Mouse (Mus musculus): Measurements from ENCODE around the gene Mybph. TPM values are rescaled to one million over a fixed set of nuclear protein-coding genes. Genes with fewer than 3 reads are reported as not detected.

Mybph gene
- polyA plus RNA-seq (2015; fragmentation: Nextera tagmentation; extraction: Ambion mirVana) = 6.1 and 9.3 TPM in 2 replicates

- ATAC-seq (replicated peaks; ENCODE audit: low FRiP score) = no peak
- Histone ChIP-seq H3K27me3 (peaks cover 15% of the 10 kb centered on the region; the same call in 1 of the 2 replicates), H3K9ac (no peak within 1 kb of the TSS), H3K27ac (no peak within 1 kb of the TSS), H3K4me3 (replicated peaks) (no peak within 1 kb of the TSS), H3K36me3 (no peaks in the 10 kb centered on the region), H3K4me1 (peaks cover 44% of the 10 kb centered on the region), H3K9me3 (replicated peaks) (no peaks in the 10 kb centered on the region), H3K4me2 (no peak within 1 kb of the TSS)
- WGBS = 44% methylated on average over 1 of the region's 1 CpGs
Observed at GRCm38 (mm10) chr1:134193126-134193525, at the start of gene Mybph. Gene Mybph (plus strand): TSS chr1:134193448.

- Histone ChIP-seq H3K4me1 (0 out of 2 replicates have a peak, but pooled peaks cover 5% of the 10 kb centered on the region), H3K4me2 (no peak overlapping the region), H3K9ac (no peak overlapping the region), H3K9me3 (replicated peaks) (no peaks in the 10 kb centered on the region), H3K36me3 (no peaks in the 10 kb centered on the region), H3K27me3 (no peaks in the 10 kb centered on the region), H3K4me3 (replicated peaks) (no peak overlapping the region), H3K27ac (no peak overlapping the region)
- no peak for ATAC-seq (replicated peaks; ENCODE audit: low FRiP score)
- WGBS = 81% methylated on average over 8 of the region's 8 CpGs
Observed at GRCm38 (mm10) chr1:134146066-134146465, 47.2 kb upstream of the Mybph start.

- ATAC-seq (replicated peaks; ENCODE audit: low FRiP score) = peak; percentile 12
- Histone ChIP-seq H3K4me1 (0 out of 2 replicates have a peak, but pooled peaks cover 5% of the 10 kb centered on the region), H3K9ac (no peak overlapping the region), H3K36me3 (no peaks in the 10 kb centered on the region), H3K27me3 (no peaks in the 10 kb centered on the region), H3K4me2 (no peak overlapping the region), H3K27ac (no peak overlapping the region), H3K4me3 (replicated peaks) (no peak overlapping the region), H3K9me3 (replicated peaks) (no peaks in the 10 kb centered on the region)
- WGBS = 36% methylated on average over 8 of the region's 8 CpGs
Observed at GRCm38 (mm10) chr1:134150076-134150475, 43.2 kb upstream of the Mybph start.

- 0 out of 2 replicates have a peak, but pooled peaks cover 5% of the 10 kb centered on the region for H3K4me1 ChIP-seq
- 91% methylated on average over 9 of the region's 9 CpGs for whole genome bisulfite sequencing
- H3K4me3 ChIP-seq (replicated peaks) = no peak overlapping the region
- no peaks in the 10 kb centered on the region for H3K9me3 ChIP-seq (replicated peaks)
- no peaks in the 10 kb centered on the region for H3K27me3 ChIP-seq
- no peak overlapping the region for H3K27ac ChIP-seq
- no peak overlapping the region for H3K4me2 ChIP-seq
- H3K9ac ChIP-seq = no peak overlapping the region
- no peaks in the 10 kb centered on the region for H3K36me3 ChIP-seq
- no peak for ATAC-seq (replicated peaks; ENCODE audit: low FRiP score)
Observed at GRCm38 (mm10) chr1:134150745-134151144, 42.5 kb upstream of the Mybph start.

- peak; percentile 35; the same call in 1 of the 2 replicates for ATAC-seq (replicated peaks; ENCODE audit: low FRiP score)
Observed at GRCm38 (mm10) chr1:134151655-134152412, 41.4 kb upstream of the Mybph start.

GRCm38 (mm10) chr1:134152626-134153590 is 40.3 kb upstream of the Mybph start:
- Histone ChIP-seq H3K36me3 (no peaks in the 10 kb centered on the region), H3K4me2 (no peak overlapping the region), H3K27me3 (no peaks in the 10 kb centered on the region), H3K27ac (no peak overlapping the region), H3K9ac (no peak overlapping the region), H3K4me1 (0 out of 2 replicates have a peak, but pooled peaks cover 5% of the 10 kb centered on the region), H3K9me3 (replicated peaks) (no peaks in the 10 kb centered on the region), H3K4me3 (replicated peaks) (no peak overlapping the region)
- WGBS = 73% methylated on average over 21 of the region's 21 CpGs
- ATAC-seq (replicated peaks; ENCODE audit: low FRiP score) = no peak

More at GRCm38 (mm10) chr1:134151655-134152412, 41.4 kb upstream of the Mybph start:
- Histone ChIP-seq H3K4me2 (no peak overlapping the region), H3K4me3 (replicated peaks) (no peak overlapping the region), H3K27me3 (no peaks in the 10 kb centered on the region), H3K4me1 (0 out of 2 replicates have a peak, but pooled peaks cover 5% of the 10 kb centered on the region), H3K9me3 (replicated peaks) (no peaks in the 10 kb centered on the region), H3K27ac (no peak overlapping the region), H3K36me3 (no peaks in the 10 kb centered on the region), H3K9ac (no peak overlapping the region)
- 29% methylated on average over 13 of the region's 13 CpGs for WGBS

- no peak overlapping the region for H3K27ac ChIP-seq
- no peak for ATAC-seq (replicated peaks; ENCODE audit: low FRiP score)
- 0 out of 2 replicates have a peak, but pooled peaks cover 5% of the 10 kb centered on the region for H3K4me1 ChIP-seq
- WGBS = 88% methylated on average over 3 of the region's 3 CpGs
- no peak overlapping the region for H3K4me2 ChIP-seq
- no peaks in the 10 kb centered on the region for H3K36me3 ChIP-seq
- H3K4me3 ChIP-seq (replicated peaks) = no peak overlapping the region
- H3K9me3 ChIP-seq (replicated peaks) = no peaks in the 10 kb centered on the region
- no peaks in the 10 kb centered on the region for H3K27me3 ChIP-seq
- no peak overlapping the region for H3K9ac ChIP-seq
Observed at GRCm38 (mm10) chr1:134154121-134154520, 39.1 kb upstream of the Mybph start.

- Histone ChIP-seq H3K4me3 (replicated peaks) (no peak overlapping the region), H3K27ac (no peak overlapping the region), H3K27me3 (no peaks in the 10 kb centered on the region), H3K36me3 (no peaks in the 10 kb centered on the region), H3K4me1 (0 out of 2 replicates have a peak, but pooled peaks cover 5% of the 10 kb centered on the region), H3K9me3 (replicated peaks) (no peaks in the 10 kb centered on the region), H3K9ac (no peak overlapping the region), H3K4me2 (no peak overlapping the region)
- 51% methylated on average over 3 of the region's 3 CpGs for WGBS
- no peak for ATAC-seq (replicated peaks; ENCODE audit: low FRiP score)
Observed at GRCm38 (mm10) chr1:134154655-134155054, 38.6 kb upstream of the Mybph start.

GRCm38 (mm10) chr1:134160404-134160803 is 32.8 kb upstream of the Mybph start:
- H3K27ac ChIP-seq = no peak overlapping the region
- no peak overlapping the region for H3K4me3 ChIP-seq (replicated peaks)
- H3K4me2 ChIP-seq = no peak overlapping the region
- H3K9ac ChIP-seq = no peak overlapping the region
- no peak for ATAC-seq (replicated peaks; ENCODE audit: low FRiP score)
- WGBS = 84% methylated on average over 3 of the region's 3 CpGs
- H3K9me3 ChIP-seq (replicated peaks) = no peaks in the 10 kb centered on the region
- no peaks in the 10 kb centered on the region for H3K27me3 ChIP-seq
- no peaks in the 10 kb centered on the region for H3K4me1 ChIP-seq
- H3K36me3 ChIP-seq = no peaks in the 10 kb centered on the region

- ATAC-seq (replicated peaks; ENCODE audit: low FRiP score) = no peak
Observed at GRCm38 (mm10) chr1:134161399-134161798, 31.8 kb upstream of the Mybph start.

GRCm38 (mm10) chr1:134162510-134163225 is 30.6 kb upstream of the Mybph start:
- ATAC-seq (replicated peaks; ENCODE audit: low FRiP score) = no peak
- Histone ChIP-seq H3K27me3 (no peaks in the 10 kb centered on the region), H3K4me2 (no peak overlapping the region)

More at GRCm38 (mm10) chr1:134161399-134161798, 31.8 kb upstream of the Mybph start:
- 81% methylated on average over 6 of the region's 6 CpGs for WGBS
- Histone ChIP-seq H3K36me3 (no peaks in the 10 kb centered on the region), H3K27ac (no peak overlapping the region), H3K4me1 (no peaks in the 10 kb centered on the region), H3K9ac (no peak overlapping the region), H3K4me2 (no peak overlapping the region), H3K9me3 (replicated peaks) (no peaks in the 10 kb centered on the region), H3K4me3 (replicated peaks) (no peak overlapping the region), H3K27me3 (no peaks in the 10 kb centered on the region)

More at GRCm38 (mm10) chr1:134162510-134163225, 30.6 kb upstream of the Mybph start:
- Histone ChIP-seq H3K9ac (no peak overlapping the region), H3K9me3 (replicated peaks) (no peaks in the 10 kb centered on the region), H3K4me3 (replicated peaks) (no peak overlapping the region), H3K4me1 (no peaks in the 10 kb centered on the region), H3K36me3 (no peaks in the 10 kb centered on the region), H3K27ac (no peak overlapping the region)
- 77% methylated on average over 6 of the region's 6 CpGs for WGBS
